Mouse (Mus musculus) Patski (cell line): ENCODE data around the gene Kcna7. TPM values are rescaled to one million over a fixed set of nuclear protein-coding genes. Genes with fewer than 3 reads are reported as not detected.

Experiments
- ATAC-seq: fragments of 100-300 bp; one replicate; pipeline ENCODE4 v1.8.0; 2021
- CTCF ChIA-PET: fragments of 350-600 bp; sonication (Branson Sonifier 250); formaldehyde crosslinking; loops from one replicate; lab custom pipeline; 2022; ENCODE audit warnings: inconsistent platforms; lab: Charles Lee
- POLR2A ChIA-PET: fragments of 350-600 bp; sonication (Branson Sonifier 250); formaldehyde crosslinking; loops from one replicate; lab custom pipeline; 2022; ENCODE audit warnings: antibody characterized with exemption, inconsistent platforms; lab: Charles Lee
- DNase-seq: peaks from one replicate; pipeline ENCODE4 v3.0.0-alpha.2; 2011; ENCODE audit warnings: low read depth, low spot score
- H3K27me3 ChIP-seq: fragments of 371-371 bp; one replicate; pipeline ENCODE4 v1.5.1; 2021
- CTCF ChIP-seq: fragments of 100-300 bp; IDR thresholded peaks from one replicate; pipeline ENCODE4 v1.5.1; 2021
- in situ Hi-C: fragments of 300-500 bp; cut with MboI; formaldehyde crosslinking; loops from 3 replicates; pipeline ENCODE4 v1.11.1; 2018; ENCODE audit warnings: low pct_unique_long_range_greater_than_20kb, mixed read lengths
- polyA plus RNA-seq: library from polyadenylated mRNA; unstranded; gene quantifications from one replicate; pipeline ENCODE4 v1.2.3, GENCODE M21; 2021

The Kcna7 gene
- polyA plus RNA-seq, 1 experiment from 2014 or later: 0.27 TPM

DNA sequence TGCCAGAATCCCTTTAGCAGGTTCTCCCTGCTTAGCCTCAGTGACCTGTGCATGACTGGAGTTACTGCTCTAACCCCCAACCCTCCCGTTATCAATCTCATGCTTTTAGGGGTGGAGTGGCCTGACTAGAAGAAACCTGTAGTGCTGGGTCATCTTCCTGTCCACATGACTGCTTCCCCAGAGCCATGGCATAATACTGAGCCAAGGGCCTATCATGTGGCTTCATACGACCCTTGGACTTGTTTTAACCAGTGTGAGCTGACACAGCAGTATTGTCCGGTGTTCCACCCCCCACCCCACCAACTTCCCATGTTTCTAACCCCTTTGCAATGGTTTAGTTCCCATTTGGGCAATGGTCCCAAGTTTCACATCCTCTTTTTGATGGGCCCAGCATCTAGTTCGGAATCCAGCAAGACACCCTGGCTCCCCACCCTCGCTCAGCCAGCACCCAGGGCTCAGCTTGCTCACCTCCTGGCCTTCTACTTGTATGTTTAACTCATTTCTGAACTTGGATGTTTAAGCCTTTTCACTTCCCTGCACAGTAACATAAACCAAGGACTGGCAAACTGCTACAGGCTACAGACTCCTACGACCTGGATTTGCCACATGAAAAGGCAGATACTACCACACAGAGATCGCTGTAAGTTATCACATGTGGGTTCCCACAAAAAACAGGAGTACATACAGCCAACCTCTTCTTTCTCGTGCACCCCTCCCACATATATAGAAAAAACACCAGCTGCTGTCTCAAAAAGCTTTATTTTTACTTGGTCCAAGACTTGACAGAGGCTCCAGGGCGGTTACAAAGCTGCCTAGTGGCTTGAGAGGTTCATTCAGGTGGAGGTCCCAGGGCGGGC, 52.0 kb downstream of the Kcna7 start:
- in situ Hi-C loops: no loop called here
- ChIA-PET POLR2A (interaction anchor here (1.2 to 1.7 kb wide), 3 partner anchors 9 to 21 kb away, joined by 3 to 7 read pairs (median 4); partner anchors contain the start of gene Bax), CTCF (interaction anchor here (1.9 to 3.4 kb wide), 4 partner anchors 8 to 23 kb away, joined by 6 to 11 read pairs (median 9); partner anchors contain the start of genes Bax and Gys1)
- TF ChIP-seq CTCF: no peak
- DNase-seq (no peak), ATAC-seq (peak; percentile 17)
- H3K27me3 ChIP-seq: no peaks in the 10 kb centered on the region

DNA sequence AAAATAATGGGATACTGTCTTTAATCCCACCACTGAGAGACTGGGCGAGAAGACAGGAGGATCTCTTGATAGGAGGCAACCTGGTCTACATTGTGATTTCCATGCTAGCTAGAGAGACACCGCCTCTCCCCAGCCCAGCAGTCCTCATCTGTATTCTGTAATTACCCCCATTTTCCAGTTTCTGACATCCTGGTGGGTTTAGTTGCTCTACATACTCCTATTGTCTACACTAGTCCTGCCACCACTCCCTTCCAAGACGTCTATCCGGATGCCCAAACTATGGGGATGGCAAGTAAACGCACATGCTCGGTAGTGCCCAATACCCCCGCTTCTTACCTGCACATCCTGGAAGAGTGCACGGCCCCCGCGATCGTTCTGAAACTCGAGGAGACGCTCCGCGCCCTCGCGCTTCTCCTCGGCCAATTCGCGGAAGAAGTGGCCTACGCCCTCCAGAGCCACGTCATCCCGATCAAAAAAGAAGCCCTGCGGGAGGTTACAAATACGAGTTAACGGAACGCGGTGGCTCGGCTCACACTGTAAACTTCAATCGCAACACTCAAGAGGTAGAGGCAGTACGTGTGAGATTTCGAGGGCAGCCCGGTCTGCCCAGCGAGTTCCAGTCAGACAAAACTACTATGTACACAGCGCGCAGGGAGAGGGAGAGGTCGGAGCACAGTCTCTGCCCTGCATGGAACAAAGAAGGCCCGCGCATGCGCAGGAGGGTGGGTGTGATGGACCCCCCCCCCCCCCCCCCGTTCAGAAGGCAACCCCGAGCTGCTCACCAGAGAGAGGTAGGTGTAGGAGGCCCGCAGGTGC, 53.5 kb downstream of the Kcna7 start:
- POLR2A ChIA-PET: no interaction called here
- no peaks in the 10 kb centered on the region for H3K27me3 ChIP-seq
- DNase-seq: no peak
- CTCF ChIA-PET: no interaction called here
- no peak for TF ChIP-seq CTCF
- no peak for ATAC-seq
- in situ Hi-C loops: no loop called here

Other genes starting within 250 kb of the Kcna7 start
- gene Slc17a7, start 241.7 kb upstream of the Kcna7 start, polyA plus RNA-seq: 0.19 TPM
- not detected for gene Gfy, start 226.1 kb upstream of the Kcna7 start, polyA plus RNA-seq
- gene Pth2, start 224.7 kb upstream of the Kcna7 start, polyA plus RNA-seq: not detected
- gene Ccdc155, start 200.8 kb upstream of the Kcna7 start, polyA plus RNA-seq: 0.03 TPM
- gene Dkkl1, start 193.5 kb upstream of the Kcna7 start, polyA plus RNA-seq: not detected
- gene Tead2, start 189.9 kb upstream of the Kcna7 start, polyA plus RNA-seq: 94.7 TPM
- gene Cd37, start 166.5 kb upstream of the Kcna7 start, polyA plus RNA-seq: 0.81 TPM
- gene Slc6a16, start 164.6 kb upstream of the Kcna7 start, polyA plus RNA-seq: not detected
- gene Slc6a21, start 128.1 kb upstream of the Kcna7 start, polyA plus RNA-seq: not detected
- 15.0 TPM for gene Trpm4, start 71.9 kb upstream of the Kcna7 start, polyA plus RNA-seq
- gene Hrc, start 70.4 kb upstream of the Kcna7 start, polyA plus RNA-seq: 0.06 TPM
- gene Ppfia3, start 38.6 kb upstream of the Kcna7 start, polyA plus RNA-seq: 4.1 TPM
- 4.7 TPM for gene Lin7b, start 35.1 kb upstream of the Kcna7 start, polyA plus RNA-seq
- gene Snrnp70, start 9.9 kb upstream of the Kcna7 start, polyA plus RNA-seq: 328 TPM
- 3.0 TPM for gene Ntf5, start 8.0 kb downstream of the Kcna7 start, polyA plus RNA-seq
- gene Lhb, start 15.2 kb downstream of the Kcna7 start, polyA plus RNA-seq: 0.14 TPM
- 59.3 TPM for gene Gys1, start 29.2 kb downstream of the Kcna7 start, polyA plus RNA-seq
- gene Ruvbl2, start 32.4 kb downstream of the Kcna7 start, polyA plus RNA-seq: 82.1 TPM
- 15.6 TPM for gene Ftl1, start 54.2 kb downstream of the Kcna7 start, polyA plus RNA-seq
- 201 TPM for gene Bax, start 61.2 kb downstream of the Kcna7 start, polyA plus RNA-seq
- 0.47 TPM for gene Tulp2, start 76.2 kb downstream of the Kcna7 start, polyA plus RNA-seq
- gene Gm45808, start 81.2 kb downstream of the Kcna7 start, polyA plus RNA-seq: not detected
- gene Dhdh, start 83.2 kb downstream of the Kcna7 start, polyA plus RNA-seq: 0.06 TPM
- 506 TPM for gene Nucb1, start 104.8 kb downstream of the Kcna7 start, polyA plus RNA-seq
- 123 TPM for gene Ppp1r15a, start 120.6 kb downstream of the Kcna7 start, polyA plus RNA-seq
- gene Plekha4, start 120.7 kb downstream of the Kcna7 start, polyA plus RNA-seq: 2.2 TPM
- gene Hsd17b14, start 149.2 kb downstream of the Kcna7 start, polyA plus RNA-seq: 1.6 TPM
- 57.2 TPM for gene Bcat2, start 164.5 kb downstream of the Kcna7 start, polyA plus RNA-seq
- gene Fgf21, start 209.8 kb downstream of the Kcna7 start, polyA plus RNA-seq: 0.14 TPM
- 0.91 TPM for gene Fut1, start 211.6 kb downstream of the Kcna7 start, polyA plus RNA-seq
- gene Izumo1, start 216.2 kb downstream of the Kcna7 start, polyA plus RNA-seq: 0.12 TPM
- 1.6 TPM for gene Rasip1, start 221.8 kb downstream of the Kcna7 start, polyA plus RNA-seq
- gene Mamstr, start 234.3 kb downstream of the Kcna7 start, polyA plus RNA-seq: 0.40 TPM